Mouse (Mus musculus): ENCODE results near the gene Slc9a3. TPM values are rescaled to one million over a fixed set of nuclear protein-coding genes. Genes with fewer than 3 reads are reported as not detected.

The Slc9a3 gene
- total RNA-seq, 2 experiments from 2014 or later: not detected

DNA sequence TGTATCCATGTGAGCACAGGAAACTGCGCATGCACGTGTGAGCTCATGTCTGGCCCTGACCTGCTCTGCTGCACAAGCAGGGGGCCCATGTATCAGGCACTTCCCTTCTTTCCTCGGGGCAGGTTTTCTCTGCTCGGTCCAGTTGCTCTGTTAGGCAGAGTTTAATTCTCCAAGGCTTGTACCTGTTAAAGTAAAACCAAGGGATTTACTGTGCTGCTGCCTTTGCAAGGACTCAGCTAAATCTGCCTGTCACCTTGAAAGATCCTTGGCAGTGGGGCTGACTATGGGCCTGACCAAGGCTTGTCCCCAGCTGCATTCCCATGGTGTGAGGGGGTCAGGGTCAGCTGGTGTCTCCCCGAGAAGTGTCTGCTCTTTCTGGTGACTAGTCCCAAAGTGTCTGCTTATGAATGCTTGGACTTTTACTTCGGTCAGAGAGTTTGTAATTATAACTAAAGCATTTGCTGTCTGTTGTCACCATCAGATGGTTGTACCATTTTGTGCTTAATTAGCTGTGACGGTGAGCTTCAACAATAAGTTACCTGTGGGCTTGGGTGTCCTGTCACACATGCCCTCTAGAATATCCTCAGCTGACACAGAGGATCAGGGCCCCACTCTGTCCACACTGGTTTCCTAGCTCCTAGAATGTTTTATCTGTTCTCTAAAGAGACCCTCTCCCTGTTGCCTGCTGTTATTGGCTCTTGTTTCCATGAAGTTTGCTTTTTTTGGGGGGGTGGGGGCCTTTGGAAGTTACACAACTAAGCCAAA, 23.0 kb downstream of the Slc9a3 start:
- ATAC-seq (replicated peaks; ENCODE audit: poor library complexity): no peak

GRCm38 (mm10) chr13:74145983-74146622, 24.8 kb downstream of the Slc9a3 start:
- ATAC-seq (replicated peaks; ENCODE audit: poor library complexity): no peak

DNA sequence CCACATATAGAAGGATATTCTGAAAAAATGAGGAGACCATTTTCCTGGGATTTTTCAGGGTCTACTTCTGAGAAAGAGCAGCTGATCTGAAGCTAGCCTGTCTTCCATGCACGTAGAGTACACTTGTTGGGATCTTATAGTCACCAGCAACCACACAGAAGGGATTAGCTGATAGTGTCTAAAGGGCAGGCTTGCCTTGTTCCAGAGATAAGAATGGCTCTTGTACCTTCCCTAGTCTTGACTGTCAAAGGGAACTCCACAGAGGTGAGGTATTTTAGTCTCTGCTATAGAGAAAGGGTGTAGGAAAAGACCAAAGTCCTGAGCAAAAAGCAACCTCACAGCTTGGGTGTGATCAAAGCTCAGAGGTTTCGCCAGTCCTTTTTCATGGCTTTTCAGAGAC, 26.1 kb downstream of the Slc9a3 start:
- no peak for ATAC-seq (replicated peaks; ENCODE audit: poor library complexity)

- peak; percentile 93 for ATAC-seq (replicated peaks; ENCODE audit: poor library complexity)
Observed at GRCm38 (mm10) chr13:74166348-74167056, 45.2 kb downstream of the Slc9a3 start.

- peak; percentile 5; the same call in 1 of the 2 replicates for ATAC-seq (replicated peaks; ENCODE audit: poor library complexity)
Observed at GRCm38 (mm10) chr13:74167057-74167413, 45.8 kb downstream of the Slc9a3 start.

GRCm38 (mm10) chr13:74167492-74167891, 46.2 kb downstream of the Slc9a3 start:
- ATAC-seq (replicated peaks; ENCODE audit: poor library complexity): no peak

DNA sequence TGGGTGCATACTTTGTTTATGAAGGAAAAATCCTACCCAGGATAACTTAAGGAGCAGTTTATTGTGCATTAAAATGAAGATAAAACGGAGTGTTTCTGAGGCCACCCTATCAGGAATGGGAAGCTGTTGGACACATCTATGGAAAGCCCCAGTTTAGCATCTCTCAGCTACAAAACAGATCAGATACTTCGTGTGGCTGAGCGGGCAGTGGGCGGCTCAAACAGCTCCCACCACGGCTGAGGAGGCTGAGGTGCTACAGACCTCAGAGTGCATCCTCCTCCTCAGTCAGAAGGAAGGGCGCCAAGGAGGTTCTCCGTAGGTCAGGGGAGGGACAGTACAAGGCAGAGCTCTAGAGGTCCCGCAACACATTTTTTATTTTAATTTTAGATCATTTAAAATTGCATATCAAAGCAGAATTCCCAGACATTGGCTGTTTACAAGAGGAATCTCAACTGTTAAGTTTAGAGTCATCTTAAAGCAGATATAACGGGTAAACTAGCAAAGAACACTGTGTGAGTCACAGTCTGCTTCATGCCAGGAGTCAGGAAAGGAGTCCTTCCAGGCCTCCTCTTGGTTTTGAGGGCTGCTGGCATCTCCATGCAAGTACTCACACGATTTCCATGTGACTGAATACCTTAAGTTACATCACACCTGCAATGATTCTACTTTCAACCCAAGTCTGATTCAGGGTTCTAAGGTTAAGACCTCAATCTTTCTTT, 48.3 kb downstream of the Slc9a3 start:
- no peak for ATAC-seq (replicated peaks; ENCODE audit: poor library complexity)

- no peak for ATAC-seq (replicated peaks; ENCODE audit: poor library complexity)
Observed at GRCm38 (mm10) chr13:74172036-74172435, 50.8 kb downstream of the Slc9a3 start.

- no peak for ATAC-seq (replicated peaks; ENCODE audit: poor library complexity)
Observed at GRCm38 (mm10) chr13:74183011-74183695, 61.9 kb downstream of the Slc9a3 start.

DNA sequence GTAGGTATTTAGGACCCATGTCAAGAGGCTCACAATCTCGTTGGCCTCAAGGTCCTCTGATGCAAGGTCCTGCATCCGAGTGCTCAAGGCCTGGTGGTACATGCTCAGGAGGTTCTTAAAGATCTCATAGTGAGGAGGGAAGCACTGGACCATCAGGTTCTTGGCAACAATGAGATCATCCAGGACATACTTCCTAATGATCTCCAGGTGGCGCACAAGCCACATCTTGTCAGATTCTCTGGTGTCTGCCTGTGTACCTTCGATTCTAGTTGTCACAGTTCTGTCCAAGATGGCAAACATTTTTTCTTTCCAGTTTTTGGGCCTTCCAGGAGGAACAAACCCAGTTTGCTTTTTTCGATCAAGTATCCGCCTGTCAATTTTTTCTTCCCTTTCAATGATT, 71.4 kb downstream of the Slc9a3 start:
- peak; percentile 84 for ATAC-seq (replicated peaks; ENCODE audit: poor library complexity)

- no peak for ATAC-seq (replicated peaks; ENCODE audit: poor library complexity)
Observed at GRCm38 (mm10) chr13:74196451-74196850, 75.2 kb downstream of the Slc9a3 start.

DNA sequence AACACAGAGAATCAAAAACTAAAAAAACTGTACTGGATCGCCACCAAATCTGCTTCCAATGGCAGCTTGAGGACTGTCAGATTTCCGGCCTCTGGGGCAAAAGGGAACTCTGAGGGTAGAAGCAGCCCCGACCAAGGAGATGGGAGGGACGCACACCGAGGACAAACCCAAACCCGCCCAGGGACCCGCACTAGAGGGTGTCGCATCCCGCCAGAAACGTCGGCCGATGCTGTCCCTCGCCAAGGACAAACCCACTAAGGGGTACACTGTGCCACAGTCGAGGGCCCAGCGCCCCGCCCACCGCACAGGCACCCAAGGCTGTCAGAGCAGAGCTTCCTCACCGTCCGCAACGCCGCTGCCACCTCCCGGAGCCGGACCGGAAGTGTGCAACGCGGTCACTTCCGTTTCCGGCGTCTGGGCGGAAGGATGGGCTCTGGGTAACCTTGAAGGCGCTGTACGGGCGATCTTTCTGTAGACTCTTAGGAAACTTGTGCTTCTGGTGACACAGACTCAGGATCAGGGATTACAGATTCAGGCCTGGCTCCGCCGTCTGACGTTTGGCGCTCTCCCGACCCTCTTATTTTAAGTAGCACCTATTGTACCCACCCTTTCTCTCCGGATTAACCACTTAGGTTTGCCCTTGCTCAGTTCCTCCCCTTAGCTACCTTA, 87.2 kb downstream of the Slc9a3 start, which contains the start of gene Exoc3:
Gene Exoc3, minus strand, starts transcription at position 416 of the 669 bp plus-strand sequence.
- ATAC-seq (replicated peaks; ENCODE audit: poor library complexity): peak; percentile 98

- peak; percentile 30 for ATAC-seq (replicated peaks; ENCODE audit: poor library complexity)
Observed at GRCm38 (mm10) chr13:74208986-74209345, 87.7 kb downstream of the Slc9a3 start.

DNA sequence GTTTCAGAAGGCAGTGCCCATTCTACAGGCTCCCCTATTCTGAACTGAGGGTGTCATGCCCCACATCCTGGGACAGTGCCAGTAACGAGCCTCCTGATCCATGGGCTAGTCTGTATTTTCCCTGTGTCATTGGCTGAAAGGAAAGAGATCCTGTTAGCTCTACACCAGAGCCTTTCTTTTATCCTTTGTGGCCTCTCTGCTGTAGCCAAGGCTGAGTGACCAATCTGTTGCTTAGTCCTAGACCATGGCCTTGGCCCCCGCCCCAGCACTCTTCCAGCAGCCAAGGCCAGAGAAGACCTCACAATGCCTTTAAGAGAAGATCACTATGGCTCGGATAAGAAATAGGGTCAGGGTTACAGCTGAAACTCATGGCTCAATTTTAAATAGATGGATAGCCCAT, 97.2 kb downstream of the Slc9a3 start:
- ATAC-seq (replicated peaks; ENCODE audit: poor library complexity): no peak

Other genes with a start within 250 kb of the Slc9a3 start
- 60.1 and 62.4 TPM in 2 replicates for gene Trip13, start 183.7 kb upstream of the Slc9a3 start, total RNA-seq (2015)
- gene Trip13, start 183.7 kb upstream of the Slc9a3 start, total RNA-seq (2017): 49.5 and 60.7 TPM in 2 replicates
- 50.8 and 54.4 TPM in 2 replicates for gene Brd9, start 183.6 kb upstream of the Slc9a3 start, total RNA-seq (2015)
- gene Brd9, start 183.6 kb upstream of the Slc9a3 start, total RNA-seq (2017): 99.9 and 112 TPM in 2 replicates
- gene Zdhhc11, start 157.6 kb upstream of the Slc9a3 start, total RNA-seq (2015): not detected in 2 replicates
- not detected in 2 replicates for gene Zdhhc11, start 157.6 kb upstream of the Slc9a3 start, total RNA-seq (2017)
- gene Tppp, start 112.0 kb upstream of the Slc9a3 start, total RNA-seq (2015): 0.17 TPM in 1 of 2 replicates, not detected in the other
- gene Tppp, start 112.0 kb upstream of the Slc9a3 start, total RNA-seq (2017): 0.04 and 0.17 TPM in 2 replicates
- 9.9 and 13.8 TPM in 2 replicates for gene Cep72, start 59.2 kb upstream of the Slc9a3 start, total RNA-seq (2015)
- 11.0 and 12.6 TPM in 2 replicates for gene Cep72, start 59.2 kb upstream of the Slc9a3 start, total RNA-seq (2017)
- 19.5 and 24.5 TPM in 2 replicates for gene Exoc3, start 87.3 kb downstream of the Slc9a3 start, total RNA-seq (2015)
- 27.9 and 43.2 TPM in 2 replicates for gene Exoc3, start 87.3 kb downstream of the Slc9a3 start, total RNA-seq (2017)
- gene Ahrr, start 170.9 kb downstream of the Slc9a3 start, total RNA-seq (2015): 0.02 and 0.51 TPM in 2 replicates
- gene Ahrr, start 170.9 kb downstream of the Slc9a3 start, total RNA-seq (2017): 0.25 and 0.34 TPM in 2 replicates
- gene Pdcd6, start 196.1 kb downstream of the Slc9a3 start, total RNA-seq (2015): 160 and 162 TPM in 2 replicates
- gene Pdcd6, start 196.1 kb downstream of the Slc9a3 start, total RNA-seq (2017): 112 and 116 TPM in 2 replicates
- 227 and 229 TPM in 2 replicates for gene Sdha, start 228.8 kb downstream of the Slc9a3 start, total RNA-seq (2015)
- 304 and 374 TPM in 2 replicates for gene Sdha, start 228.8 kb downstream of the Slc9a3 start, total RNA-seq (2017)
- gene Ccdc127, start 228.9 kb downstream of the Slc9a3 start, total RNA-seq (2015): 43.0 and 45.9 TPM in 2 replicates
- gene Ccdc127, start 228.9 kb downstream of the Slc9a3 start, total RNA-seq (2017): 39.0 and 78.5 TPM in 2 replicates
- not detected in 2 replicates for gene Lrrc14b, start 242.5 kb downstream of the Slc9a3 start, total RNA-seq (2015)
- gene Lrrc14b, start 242.5 kb downstream of the Slc9a3 start, total RNA-seq (2017): not detected in 2 replicates